Mouse (Mus musculus) lung, adult 18-20 months (tissue): Measurements from ENCODE around the gene Auts2.
A peak's percentile ranks its signal among the peaks of the same experiment; 100 is the strongest.
"Not testable (repeated sequence)": the region's sequence is repeated elsewhere in the genome, so short reads cannot be mapped to it uniquely, and the experiment has no call there.

ENCODE experiments used
- DNase-seq, 2 experiments: peaks; one replicate each; pipeline ENCODE4 v3.0.0; 2022; ENCODE audit warnings: mixed read lengths in 2 of 2

Auts2 gene

GRCm38 (mm10) chr5:132543118-132544071 is at the start of gene Auts2:
TSS of gene Auts2 (minus strand) at chr5:132543344.
- DNase-seq = peak; percentile 81 to 84

- DNase-seq = no peak
Observed at GRCm38 (mm10) chr5:132591721-132592695, 48.9 kb upstream of the Auts2 start.

GRCm38 (mm10) chr5:132579774-132580173 is 36.6 kb upstream of the Auts2 start:
- no peak for DNase-seq

GRCm38 (mm10) chr5:132560771-132561170 is 17.6 kb upstream of the Auts2 start:
- DNase-seq = not testable (repeated sequence)

- peak in 1 of 2 experiments; percentile 19 for DNase-seq
Observed at GRCm38 (mm10) chr5:132545761-132546160, 2.6 kb upstream of the Auts2 start.

GRCm38 (mm10) chr5:132544176-132544995 is 1.2 kb upstream of the Auts2 start:
- DNase-seq = peak in 1 of 2 experiments; percentile 9

GRCm38 (mm10) chr5:132542381-132543020 is 643 bp downstream of the Auts2 start:
- peak in 1 of 2 experiments; percentile 5 for DNase-seq

GRCm38 (mm10) chr5:132541951-132542350 is 1.2 kb downstream of the Auts2 start:
- no peak for DNase-seq

- no peak for DNase-seq
Observed at GRCm38 (mm10) chr5:132541371-132541931, 1.7 kb downstream of the Auts2 start.

GRCm38 (mm10) chr5:132540841-132541311 is 2.3 kb downstream of the Auts2 start:
- no peak for DNase-seq

- DNase-seq = no peak
Observed at GRCm38 (mm10) chr5:132537475-132537874, 5.7 kb downstream of the Auts2 start.

GRCm38 (mm10) chr5:132526395-132526794 is 16.7 kb downstream of the Auts2 start:
- DNase-seq = no peak

- DNase-seq = no peak
Observed at GRCm38 (mm10) chr5:132521358-132521873, 21.7 kb downstream of the Auts2 start.

- no peak for DNase-seq
Observed at GRCm38 (mm10) chr5:132517879-132518278, 25.3 kb downstream of the Auts2 start.

GRCm38 (mm10) chr5:132514521-132514920 is 28.6 kb downstream of the Auts2 start:
- no peak for DNase-seq

- DNase-seq = no peak
Observed at GRCm38 (mm10) chr5:132513206-132513605, 29.9 kb downstream of the Auts2 start.

- DNase-seq = no peak
Observed at GRCm38 (mm10) chr5:132509464-132509885, 33.7 kb downstream of the Auts2 start.

- DNase-seq = no peak
Observed at GRCm38 (mm10) chr5:132504893-132505292, 38.3 kb downstream of the Auts2 start.

- DNase-seq = no peak
Observed at GRCm38 (mm10) chr5:132503431-132503830, 39.7 kb downstream of the Auts2 start.

GRCm38 (mm10) chr5:132502036-132502435 is 41.1 kb downstream of the Auts2 start:
- DNase-seq = no peak

- DNase-seq = no peak
Observed at GRCm38 (mm10) chr5:132500817-132501231, 42.3 kb downstream of the Auts2 start.
